Mouse (Mus musculus): ENCODE results near the gene Kif2c.

The Kif2c gene

DNA sequence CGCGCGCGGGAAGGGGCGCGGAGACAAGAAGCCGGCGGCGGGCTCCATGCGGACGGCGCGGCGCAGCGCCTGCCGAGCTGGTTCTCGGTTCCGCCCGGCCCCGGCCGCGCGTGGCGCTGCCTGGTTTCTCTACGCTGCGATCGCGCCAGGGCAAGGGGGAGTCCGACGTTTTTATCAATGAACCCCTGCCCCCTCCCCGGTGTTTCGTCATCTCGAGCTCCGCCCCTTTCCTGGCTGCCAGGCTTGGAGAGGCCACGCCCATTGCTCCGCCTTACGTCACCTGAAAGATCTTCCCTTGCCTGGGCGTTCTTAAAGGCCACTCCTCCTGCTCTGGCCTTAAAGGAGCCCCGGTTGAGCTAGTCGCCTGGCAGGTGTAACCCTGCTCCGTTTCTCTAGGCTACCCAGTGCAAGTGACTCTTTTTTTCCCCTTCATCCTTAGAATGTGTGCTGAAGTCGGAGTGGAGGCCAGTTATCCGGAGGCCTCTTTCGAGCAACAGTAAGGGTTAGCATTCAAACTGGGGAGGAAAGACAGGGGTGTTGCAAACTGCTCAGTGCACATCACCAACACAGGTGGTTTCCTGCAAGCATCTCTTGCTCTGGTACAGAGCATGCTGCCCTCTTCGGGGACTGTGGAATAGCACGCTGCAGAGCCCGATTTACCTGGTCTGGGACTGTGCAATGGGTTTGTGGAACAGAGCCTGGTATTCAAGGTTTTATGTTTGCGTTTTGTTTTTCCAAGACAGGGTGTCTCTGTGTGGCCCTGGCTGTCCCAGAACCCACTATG, 48.4 kb downstream of the Kif2c start, which contains the start of gene Plk3:
Gene Plk3 (minus strand): TSS at position 147 of the 784 bp plus-strand sequence.
- DNase-seq (ENCODE audit: low read depth, low spot score): peak; percentile 99

DNA sequence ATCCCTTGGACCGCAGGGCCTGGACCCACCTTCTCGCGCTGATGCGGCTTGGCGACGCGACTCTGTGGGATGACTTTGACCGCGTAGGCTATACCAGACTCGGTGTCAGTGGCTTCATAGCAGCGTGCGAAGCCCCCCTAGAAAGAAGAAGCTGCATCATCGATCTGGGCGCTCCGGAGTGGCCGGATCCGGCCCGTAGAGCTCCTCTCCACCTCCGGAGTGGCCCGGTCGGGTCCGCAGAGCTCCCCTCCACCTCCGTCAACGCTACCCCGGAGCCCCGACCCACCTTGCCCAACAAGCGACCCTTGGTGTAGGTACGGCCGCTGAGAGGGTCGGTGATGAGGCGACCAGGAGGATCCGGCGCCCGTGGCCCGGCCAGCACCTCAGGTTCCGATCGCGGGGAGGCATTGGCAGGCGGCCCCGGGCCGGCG, 49.1 kb downstream of the Kif2c start:
- DNase-seq (ENCODE audit: low read depth, low spot score): no peak
- Histone ChIP-seq H3K36me3 (ENCODE audit: control insufficient read depth, insufficient read depth, low read length, poor library complexity, severe bottlenecking) (no peaks in the 10 kb centered on the region), H3K27me3 (ENCODE audit: control insufficient read depth, insufficient read depth, low read length, poor library complexity, severe bottlenecking) (no peaks in the 10 kb centered on the region)

More for the DNA sequence above, 48.4 kb downstream of the Kif2c start, which contains the start of gene Plk3:
- H3K27me3 ChIP-seq (ENCODE audit: control insufficient read depth, insufficient read depth, low read length, poor library complexity, severe bottlenecking): no peaks in the 10 kb centered on the region
- H3K36me3 ChIP-seq (ENCODE audit: control insufficient read depth, insufficient read depth, low read length, poor library complexity, severe bottlenecking): no peaks in the 10 kb centered on the region

DNA sequence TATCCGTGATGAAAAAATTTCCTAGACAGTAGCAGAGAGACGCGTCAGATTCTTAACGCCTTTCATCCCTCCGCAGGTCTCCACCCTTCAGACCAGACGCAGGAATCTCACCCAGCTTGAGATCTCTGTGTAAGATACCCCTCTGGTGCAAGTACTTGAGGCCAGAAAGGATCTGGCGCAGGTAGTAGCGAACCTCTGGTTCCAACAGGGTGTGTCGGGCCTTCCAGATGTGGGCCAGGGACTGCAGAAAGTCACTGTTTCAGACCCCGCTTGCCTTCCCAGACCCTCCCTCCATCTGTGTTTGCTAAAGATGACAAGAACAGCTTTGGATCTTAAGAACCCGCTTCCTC, 49.7 kb downstream of the Kif2c start:
- Histone ChIP-seq H3K36me3 (ENCODE audit: control insufficient read depth, insufficient read depth, low read length, poor library complexity, severe bottlenecking) (no peaks in the 10 kb centered on the region), H3K27me3 (ENCODE audit: control insufficient read depth, insufficient read depth, low read length, poor library complexity, severe bottlenecking) (no peaks in the 10 kb centered on the region)
- DNase-seq (ENCODE audit: low read depth, low spot score): no peak

DNA sequence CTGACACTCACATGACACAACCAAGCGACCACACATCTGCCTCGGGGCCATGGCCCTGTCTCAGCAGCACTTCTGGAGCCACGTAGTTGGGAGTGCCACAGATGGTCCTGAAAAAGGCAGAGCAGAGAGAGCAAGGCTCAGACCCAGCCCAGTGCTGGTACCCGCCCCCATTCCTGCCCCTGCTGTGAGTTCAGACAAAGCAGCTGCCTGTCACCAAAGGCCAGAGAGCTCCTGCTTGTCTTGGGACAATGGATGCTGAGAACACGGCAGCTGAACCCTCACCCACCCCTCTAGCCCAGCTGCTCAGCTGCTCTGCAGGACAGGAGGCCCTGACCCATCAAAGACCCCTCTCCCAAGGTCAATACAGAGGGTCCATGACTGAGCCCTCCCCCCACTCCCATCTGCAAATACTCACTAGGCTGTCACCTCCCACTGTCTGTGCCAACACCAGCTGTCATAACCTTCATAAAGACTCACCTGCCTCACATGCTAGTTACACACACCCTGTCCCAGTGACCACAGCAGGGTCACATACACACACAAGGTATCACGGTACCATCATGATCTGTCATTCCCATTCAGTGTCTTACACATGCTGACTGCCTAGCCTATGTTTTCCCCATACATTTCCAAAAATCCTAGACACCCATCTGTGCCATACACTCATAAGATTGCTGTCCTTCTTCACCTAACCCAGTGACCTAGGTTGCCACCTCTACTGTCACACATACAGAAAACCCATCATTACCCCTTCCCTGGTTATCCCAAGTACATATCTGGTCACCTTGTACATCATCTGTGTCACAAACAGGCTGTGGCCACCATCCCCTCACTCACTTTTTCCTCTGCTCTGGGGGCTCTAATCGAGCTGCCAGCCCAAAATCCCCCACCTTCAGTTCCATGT, 50.3 kb downstream of the Kif2c start:
- Histone ChIP-seq H3K36me3 (ENCODE audit: control insufficient read depth, insufficient read depth, low read length, poor library complexity, severe bottlenecking) (no peaks in the 10 kb centered on the region), H3K27me3 (ENCODE audit: control insufficient read depth, insufficient read depth, low read length, poor library complexity, severe bottlenecking) (no peaks in the 10 kb centered on the region)
- DNase-seq (ENCODE audit: low read depth, low spot score): no peak

DNA sequence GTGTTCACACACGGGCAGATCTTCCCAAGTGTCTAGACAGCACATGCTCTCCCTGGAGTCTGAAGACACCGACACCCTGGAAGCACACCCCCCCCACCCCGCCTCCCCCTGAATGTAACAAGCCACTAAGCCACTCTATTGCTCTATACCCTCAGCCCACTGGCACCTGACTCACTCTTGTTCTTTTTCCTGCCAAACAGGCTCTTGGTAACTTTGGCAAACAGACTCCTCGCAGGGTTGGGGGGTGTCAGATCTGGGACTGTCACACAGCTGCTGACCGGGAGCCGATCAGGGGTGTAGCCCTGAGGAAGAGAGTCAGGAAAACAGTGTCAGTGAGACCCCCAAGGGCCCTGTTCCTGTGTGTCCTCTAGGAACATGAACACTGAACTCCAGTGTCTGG, 51.2 kb downstream of the Kif2c start:
- no peak for DNase-seq (ENCODE audit: low read depth, low spot score)
- Histone ChIP-seq H3K36me3 (ENCODE audit: control insufficient read depth, insufficient read depth, low read length, poor library complexity, severe bottlenecking) (no peaks in the 10 kb centered on the region), H3K27me3 (ENCODE audit: control insufficient read depth, insufficient read depth, low read length, poor library complexity, severe bottlenecking) (no peaks in the 10 kb centered on the region)

DNA sequence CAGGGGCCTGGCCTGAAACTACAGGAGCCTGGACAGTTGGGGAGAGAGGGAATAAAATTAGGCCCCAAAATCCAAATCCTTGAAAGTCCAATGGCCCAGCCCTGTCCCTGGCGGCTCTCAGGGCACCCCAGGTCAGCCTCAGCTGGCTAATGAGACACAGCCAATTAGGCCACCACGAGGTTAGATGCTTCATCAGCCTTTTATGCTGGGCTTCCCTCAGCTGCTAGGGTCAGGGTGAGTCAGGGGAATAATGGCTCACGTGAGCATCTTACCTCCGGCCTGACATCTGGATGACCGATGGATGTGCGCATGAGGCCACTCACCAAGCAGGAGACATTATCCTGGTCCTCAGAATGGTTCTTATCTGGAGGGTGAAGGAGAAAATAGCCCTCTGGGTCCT, 51.6 kb downstream of the Kif2c start:
- no peaks in the 10 kb centered on the region for H3K36me3 ChIP-seq (ENCODE audit: control insufficient read depth, insufficient read depth, low read length, poor library complexity, severe bottlenecking)
- DNase-seq (ENCODE audit: low read depth, low spot score): no peak
- no peaks in the 10 kb centered on the region for H3K27me3 ChIP-seq (ENCODE audit: control insufficient read depth, insufficient read depth, low read length, poor library complexity, severe bottlenecking)

DNA sequence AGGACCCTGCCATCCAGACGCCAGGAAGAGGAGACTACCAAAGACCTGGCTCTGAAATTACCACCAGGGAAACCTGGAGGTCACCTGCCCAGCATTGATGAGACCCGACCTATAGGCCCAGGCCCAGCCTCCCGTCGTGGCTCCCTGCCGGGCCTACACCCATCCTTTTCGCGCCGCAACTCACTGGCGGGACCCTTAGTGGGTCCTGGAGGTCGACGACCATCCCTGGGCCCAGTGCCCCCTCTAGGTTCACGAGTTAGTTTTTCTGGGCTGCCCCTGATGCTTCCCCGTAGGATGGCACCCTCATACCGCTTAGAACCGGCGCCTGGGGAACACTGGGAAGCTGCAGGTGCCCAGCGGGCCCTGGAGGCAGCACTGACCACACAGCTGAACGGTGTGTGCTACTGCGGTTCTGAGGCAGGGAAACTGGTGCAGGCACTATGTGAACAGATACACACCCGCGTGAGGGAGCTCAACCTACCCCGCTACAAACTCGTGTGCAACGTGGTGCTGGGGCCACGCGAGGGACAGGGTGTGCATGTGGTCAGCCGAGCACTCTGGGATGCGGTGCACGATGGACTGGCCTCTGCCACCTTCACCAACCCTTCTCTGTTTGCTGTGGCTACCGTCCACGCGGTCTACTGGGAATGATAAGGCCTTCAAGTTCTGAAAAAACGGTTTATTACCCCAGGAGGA, 54.3 kb downstream of the Kif2c start:
- no peak for DNase-seq (ENCODE audit: low read depth, low spot score)
- Histone ChIP-seq H3K36me3 (ENCODE audit: control insufficient read depth, insufficient read depth, low read length, poor library complexity, severe bottlenecking) (no peaks in the 10 kb centered on the region), H3K27me3 (ENCODE audit: control insufficient read depth, insufficient read depth, low read length, poor library complexity, severe bottlenecking) (no peaks in the 10 kb centered on the region)

DNA sequence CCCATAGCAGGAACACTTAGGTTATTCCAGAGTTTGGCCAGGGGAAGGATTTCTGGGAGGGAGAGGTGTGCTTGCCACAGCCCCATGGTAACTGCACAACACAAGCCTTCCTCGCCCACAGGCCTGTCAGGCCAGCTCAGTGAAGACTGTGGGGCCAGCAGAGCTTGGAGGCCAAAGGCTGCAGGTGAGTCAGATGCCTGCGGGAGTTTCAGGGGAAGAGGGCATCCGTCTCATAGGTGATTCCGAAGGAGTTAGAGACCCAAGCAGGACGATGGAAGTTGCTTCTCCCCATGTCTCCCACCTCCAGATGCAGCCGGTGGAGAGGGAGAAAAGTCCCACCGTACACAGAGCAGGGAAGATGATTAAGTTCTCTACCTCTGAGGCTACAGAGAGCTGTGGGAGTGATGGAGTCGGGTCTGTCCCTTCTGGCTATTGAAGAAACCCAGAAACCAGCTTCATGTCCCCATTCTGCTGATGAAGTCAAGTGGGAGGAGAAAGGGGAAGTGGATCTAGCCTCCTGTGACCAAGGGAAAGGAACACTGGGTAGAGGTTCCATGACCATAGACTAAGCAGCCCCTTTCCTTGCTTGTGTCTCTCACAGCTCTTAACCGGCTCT, 55.7 kb downstream of the Kif2c start, which contains the start of gene Tctex1d4:
Gene Tctex1d4 (plus strand): TSS at position 120 of the 616 bp plus-strand sequence.
- no peaks in the 10 kb centered on the region for H3K27me3 ChIP-seq (ENCODE audit: control insufficient read depth, insufficient read depth, low read length, poor library complexity, severe bottlenecking)
- no peaks in the 10 kb centered on the region for H3K36me3 ChIP-seq (ENCODE audit: control insufficient read depth, insufficient read depth, low read length, poor library complexity, severe bottlenecking)
- DNase-seq (ENCODE audit: low read depth, low spot score): peak; percentile 73

DNA sequence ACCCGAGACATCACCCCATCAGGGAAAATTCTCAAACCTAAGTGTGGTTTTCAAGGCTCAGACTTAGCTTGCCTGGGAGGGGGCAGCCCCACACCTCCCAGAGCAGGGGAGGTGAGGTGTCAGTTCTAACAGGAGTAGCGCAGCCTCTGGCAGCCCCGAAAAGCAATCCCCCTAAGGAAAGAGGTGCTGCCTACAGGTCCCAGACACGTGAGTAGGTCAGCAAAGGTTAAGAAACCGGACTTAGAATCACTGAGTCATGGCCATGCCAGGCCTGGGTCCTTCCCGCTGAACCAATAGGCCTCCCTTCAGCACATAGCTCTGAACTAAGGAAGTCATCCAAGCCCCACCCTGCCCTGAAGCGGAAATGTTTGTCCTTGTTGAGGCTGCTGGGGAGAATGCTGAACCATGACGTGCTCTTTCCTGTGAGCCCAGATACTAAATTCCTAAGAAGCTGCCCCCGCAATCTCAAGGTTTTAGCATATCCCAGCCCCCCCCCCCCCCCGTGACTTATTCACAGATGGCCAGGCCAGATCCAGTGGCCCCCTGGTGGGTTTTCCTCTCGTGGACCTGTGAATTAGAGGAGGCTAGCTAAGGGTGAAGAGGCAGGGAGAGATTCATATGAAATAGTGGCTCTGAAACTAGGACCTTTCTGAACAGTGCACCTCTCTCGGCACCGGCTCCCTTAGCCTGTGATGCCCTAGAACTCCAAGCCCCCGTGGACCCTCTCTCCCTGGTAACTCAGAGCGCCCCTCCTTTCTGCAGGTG, 56.3 kb downstream of the Kif2c start:
- no peaks in the 10 kb centered on the region for H3K27me3 ChIP-seq (ENCODE audit: control insufficient read depth, insufficient read depth, low read length, poor library complexity, severe bottlenecking)
- no peaks in the 10 kb centered on the region for H3K36me3 ChIP-seq (ENCODE audit: control insufficient read depth, insufficient read depth, low read length, poor library complexity, severe bottlenecking)
- peak; percentile 64 for DNase-seq (ENCODE audit: low read depth, low spot score)

DNA sequence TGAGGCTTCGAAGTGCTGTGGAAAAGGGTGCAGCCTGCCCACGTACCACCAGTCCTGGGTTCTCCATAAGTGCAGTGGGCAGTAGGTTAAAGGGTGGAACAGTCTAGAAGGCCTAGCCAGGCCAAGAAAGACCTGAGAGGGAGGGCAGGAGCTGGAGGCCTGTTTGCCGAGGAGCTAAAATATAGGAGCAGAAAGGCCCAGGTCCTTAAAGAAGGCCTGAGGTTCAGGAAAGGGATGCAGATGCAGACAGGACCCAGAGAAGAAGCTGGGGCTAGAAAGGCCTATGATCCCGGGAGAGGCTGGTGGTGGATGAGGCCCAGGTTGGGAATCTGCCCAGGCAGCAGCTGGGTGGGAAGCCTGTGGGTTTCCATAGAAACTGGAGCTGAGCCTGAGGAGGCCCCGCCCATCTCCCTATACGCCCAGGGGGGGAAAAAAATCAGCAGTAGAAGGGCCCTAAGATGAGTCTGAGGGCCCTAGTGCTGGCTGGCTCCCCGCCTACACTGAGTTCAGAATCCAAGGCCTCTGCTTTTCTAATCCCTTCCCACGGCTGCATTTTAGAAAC, 57.0 kb downstream of the Kif2c start, which contains the start of gene Btbd19:
Gene Btbd19 (minus strand): TSS at position 378 of the 562 bp plus-strand sequence.
- no peak for DNase-seq (ENCODE audit: low read depth, low spot score)
- Histone ChIP-seq H3K27me3 (ENCODE audit: control insufficient read depth, insufficient read depth, low read length, poor library complexity, severe bottlenecking) (no peaks in the 10 kb centered on the region), H3K36me3 (ENCODE audit: control insufficient read depth, insufficient read depth, low read length, poor library complexity, severe bottlenecking) (no peaks in the 10 kb centered on the region)

DNA sequence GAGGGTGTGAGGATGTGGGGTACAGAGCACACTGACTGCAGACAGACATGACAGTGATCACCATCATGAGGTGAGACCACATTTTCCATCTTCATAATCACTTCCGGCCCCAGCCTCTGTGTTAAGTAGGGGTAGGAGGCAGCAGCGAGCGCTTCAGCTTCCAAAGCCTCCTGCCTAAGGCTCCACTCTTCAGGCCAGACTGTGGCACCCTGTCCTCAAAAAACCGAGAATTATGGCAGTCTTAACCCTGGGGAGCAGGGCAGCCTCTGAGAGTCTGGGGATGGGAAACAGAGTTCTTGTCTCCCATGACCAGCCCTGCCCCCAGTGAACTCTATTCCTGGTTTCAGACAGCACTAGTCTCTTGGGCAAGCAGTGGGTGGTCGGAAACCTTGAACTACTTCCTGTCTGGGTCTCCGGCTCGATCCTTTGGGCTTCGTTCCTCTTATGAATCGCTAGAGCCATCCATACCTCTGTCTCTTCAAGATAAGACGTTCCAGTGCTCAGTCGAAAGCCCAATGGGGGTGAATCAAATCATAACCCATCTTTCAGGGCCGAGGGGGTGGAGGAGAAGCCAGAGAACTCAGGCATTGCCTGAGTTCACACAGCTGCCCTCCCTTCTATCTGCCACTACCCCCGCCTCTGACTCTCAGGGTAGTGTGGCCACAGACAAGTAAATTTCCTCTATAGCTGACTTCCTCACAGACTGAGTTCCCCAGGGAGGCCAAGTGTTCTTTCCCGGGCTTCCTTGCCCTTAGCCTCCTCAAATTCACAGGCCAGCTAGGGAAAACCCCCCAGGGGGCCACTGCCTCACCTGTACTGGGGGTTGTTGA, 57.7 kb downstream of the Kif2c start:
- Histone ChIP-seq H3K36me3 (ENCODE audit: control insufficient read depth, insufficient read depth, low read length, poor library complexity, severe bottlenecking) (no peaks in the 10 kb centered on the region), H3K27me3 (ENCODE audit: control insufficient read depth, insufficient read depth, low read length, poor library complexity, severe bottlenecking) (no peaks in the 10 kb centered on the region)
- DNase-seq (ENCODE audit: low read depth, low spot score): peak; percentile 90

DNA sequence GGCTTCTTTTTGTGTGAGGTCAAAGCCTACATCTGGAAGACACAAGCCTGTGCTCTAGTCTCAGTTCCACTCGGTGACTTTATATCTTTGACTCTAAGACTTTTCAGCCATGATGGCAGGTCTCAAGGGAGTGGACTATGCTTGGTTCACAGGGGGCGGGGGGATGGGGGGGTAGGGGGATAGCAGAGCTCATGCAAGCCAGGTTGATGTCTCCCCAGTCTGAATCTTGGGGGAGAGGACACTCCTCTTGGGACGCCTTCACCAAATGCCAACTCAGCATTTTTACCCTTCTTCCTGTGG, 58.3 kb downstream of the Kif2c start:
- H3K36me3 ChIP-seq (ENCODE audit: control insufficient read depth, insufficient read depth, low read length, poor library complexity, severe bottlenecking): no peaks in the 10 kb centered on the region
- H3K27me3 ChIP-seq (ENCODE audit: control insufficient read depth, insufficient read depth, low read length, poor library complexity, severe bottlenecking): no peaks in the 10 kb centered on the region
- no peak for DNase-seq (ENCODE audit: low read depth, low spot score)

Measured in splenic B cell, adult 2 months (primary cell).